8 mouse cellular contexts compared by ENCODE assay signal in genomic region chr16:14292205-14293199, GRCm38 (mm10). TPM values are rescaled to one million over a fixed set of nuclear protein-coding genes. Genes with fewer than 3 reads are reported as not detected.
DNase-seq lines count a peak whose midpoint lies in the region; ATAC-seq and TF ChIP-seq lines count a peak whose summit lies in the region.

No protein-coding gene starts in this region.

- H3K9me3 ChIP-seq in heart, embryonic 16.5 days (replicated peaks; ENCODE audit: control insufficient read depth, low read length), result no peaks in the 10 kb centered on the region

- H3K36me3 ChIP-seq in kidney, adult 2 months (ENCODE audit: control insufficient read depth, insufficient read depth, low read length), result no peaks in the 10 kb centered on the region
- H3K36me3 ChIP-seq in heart, embryonic 16.5 days (ENCODE audit: control insufficient read depth, insufficient read depth), result no peaks in the 10 kb centered on the region

- DNase-seq in kidney, adult 2 months, result peak; percentile 7
- DNase-seq in kidney, adult 18-20 months, result no peak
- DNase-seq in brain, embryonic 14.5 days (ENCODE audit: low read depth), result peak; percentile 57
- DNase-seq in liver, result peak; percentile 23
- no peak for DNase-seq in thymus, postnatal 14 days

- peak overlapping the region; percentile 59 for H3K4me2 ChIP-seq in heart, embryonic 16.5 days (ENCODE audit: low read depth, low read length)

- no peak overlapping the region for H3K4me3 ChIP-seq in kidney, adult 2 months (ENCODE audit: insufficient read depth, low read depth, low read length)
- peak overlapping the region; percentile 25 for H3K4me3 ChIP-seq in heart, embryonic 16.5 days (ENCODE audit: low read length)
- H3K4me3 ChIP-seq in olfactory bulb, adult 2 months (ENCODE audit: insufficient read depth, low read depth, low read length), result peak overlapping the region; percentile 24

- H3K9ac ChIP-seq in heart, embryonic 16.5 days (ENCODE audit: low read length), result peak overlapping the region; percentile 18; the same call in 1 of the 2 replicates

- no peak overlapping the region for H3K27ac ChIP-seq in kidney, adult 2 months (ENCODE audit: insufficient read depth, low read depth, low read length)
- no peak overlapping the region for H3K27ac ChIP-seq in heart, embryonic 16.5 days (ENCODE audit: low read length)
- H3K27ac ChIP-seq in olfactory bulb, adult 2 months (ENCODE audit: insufficient read depth, low read depth, low read length), result no peak overlapping the region

- H3K27me3 ChIP-seq in kidney, adult 2 months (replicated peaks; ENCODE audit: control insufficient read depth, insufficient read depth, low read length), result no peaks in the 10 kb centered on the region
- H3K27me3 ChIP-seq in heart, embryonic 16.5 days (ENCODE audit: control insufficient read depth, insufficient read depth, low read length), result peaks cover 48% of the 10 kb centered on the region

- 18% methylated on average over 31 of the region's 31 CpGs for WGBS in kidney, adult 2 months
- WGBS in heart, embryonic 16.5 days, result 9% methylated on average over 31 of the region's 31 CpGs
- WGBS in olfactory bulb, adult 2 months, result 15% methylated on average over 31 of the region's 31 CpGs

- no peak for TF ChIP-seq POLR2A in kidney, adult 2 months (IDR thresholded peaks at IDR 0.05; ENCODE audit: low read depth, low read length)
- TF ChIP-seq POLR2A in brain, embryonic 14.5 days (IDR thresholded peaks at IDR 0.05; ENCODE audit: borderline replicate concordance, extremely low read depth, insufficient read depth, insufficient read length, poor library complexity, severe bottlenecking), result no peak
- TF ChIP-seq POLR2A in olfactory bulb, adult 2 months (IDR thresholded peaks at IDR 0.05; ENCODE audit: insufficient read depth, low read depth, low read length), result no peak

- TF ChIP-seq CTCF in kidney, adult 2 months (conservative IDR thresholded peaks at IDR 0.05; ENCODE audit: insufficient read depth, insufficient read length, low read depth, low read length), result no peak
- no peak for TF ChIP-seq CTCF in brain, embryonic 14.5 days (IDR thresholded peaks at IDR 0.05; ENCODE audit: borderline replicate concordance, extremely low read depth, insufficient read depth, insufficient read length)
- TF ChIP-seq CTCF in olfactory bulb, adult 2 months (IDR thresholded peaks at IDR 0.05; ENCODE audit: insufficient read depth, low read depth, low read length), result no peak

- no peak for ATAC-seq in heart, embryonic 16.5 days (replicated peaks; ENCODE audit: extremely low read depth, insufficient read depth, low FRiP score)
- no peak for ATAC-seq in erythroblast, adult 5-6 weeks (replicated peaks; ENCODE audit: low FRiP score, poor library complexity, severe bottlenecking)

- H3K4me1 ChIP-seq in kidney, adult 2 months (ENCODE audit: control insufficient read depth, insufficient read depth, low read length), result no peaks in the 10 kb centered on the region
- H3K4me1 ChIP-seq in heart, embryonic 16.5 days (ENCODE audit: control insufficient read depth, insufficient read depth, low read length), result peaks cover 11% of the 10 kb centered on the region
- H3K4me1 ChIP-seq in olfactory bulb, adult 2 months (ENCODE audit: control insufficient read depth, insufficient read depth, low read length), result peaks cover 13% of the 10 kb centered on the region

RNA-seq across cellular contexts. Expression of gene Myh11, which starts 1.3 kb away (rescaled TPM):
- polyA plus RNA-seq in kidney, adult 2 months (2012; rRNA removed), result 5.9 and 10.3 TPM in 2 replicates
- polyA plus RNA-seq in brain, embryonic 14.5 days (2012; rRNA removed), result 0.25 and 0.74 TPM in 2 replicates
- 7.5 and 9.2 TPM in 2 replicates for polyA plus RNA-seq in heart, embryonic 16.5 days (2015; fragmentation: Nextera tagmentation; extraction: Ambion mirVana)
- polyA plus RNA-seq in olfactory bulb, adult 2 months (2012; ENCODE audit: insufficient read depth, insufficient read length, low replicate concordance, missing spikeins), result not detected in 2 replicates
- not detected in 2 replicates for total RNA-seq in erythroblast, adult 5-6 weeks (2015; ENCODE audit: low replicate concordance)
- not detected in 2 replicates for total RNA-seq in erythroblast, adult 5-6 weeks (2017; ENCODE audit: low replicate concordance)

RNA-seq across cellular contexts. Expression of gene Fopnl, which starts 24.7 kb away (rescaled TPM):
- 32.4 and 34.6 TPM in 2 replicates for polyA plus RNA-seq in kidney, adult 2 months (2012; rRNA removed)
- 83.0 and 95.1 TPM in 2 replicates for polyA plus RNA-seq in brain, embryonic 14.5 days (2012; rRNA removed)
- 115 and 136 TPM in 2 replicates for polyA plus RNA-seq in heart, embryonic 16.5 days (2015; fragmentation: Nextera tagmentation; extraction: Ambion mirVana)
- not detected in 2 replicates for polyA plus RNA-seq in olfactory bulb, adult 2 months (2012; ENCODE audit: insufficient read depth, insufficient read length, low replicate concordance, missing spikeins)
- 25.4 and 37.0 TPM in 2 replicates for total RNA-seq in erythroblast, adult 5-6 weeks (2015; ENCODE audit: low replicate concordance)
- total RNA-seq in erythroblast, adult 5-6 weeks (2017; ENCODE audit: low replicate concordance), result 12.0 and 15.2 TPM in 2 replicates

Comparison
In these comparisons a context has a peak if more than half of its experiments do, and no peak if none do; other contexts are left out.
1. DNase-seq: peak in kidney, adult 2 months (single experiment), brain, embryonic 14.5 days (single experiment) and liver (single experiment); none in kidney, adult 18-20 months (single experiment) and thymus, postnatal 14 days (single experiment).
2. RNA of gene Fopnl, which starts 24.7 kb away (polyA plus RNA-seq): 115 to 136 TPM in heart, embryonic 16.5 days, 83.0 to 95.1 TPM in brain, embryonic 14.5 days and 32.4 to 34.6 TPM in kidney, adult 2 months; not detected in olfactory bulb, adult 2 months; every median in the first group is over 10 times any median in the second.